Mouse (Mus musculus): ENCODE data around the gene Brd2.

The Brd2 gene

DNA sequence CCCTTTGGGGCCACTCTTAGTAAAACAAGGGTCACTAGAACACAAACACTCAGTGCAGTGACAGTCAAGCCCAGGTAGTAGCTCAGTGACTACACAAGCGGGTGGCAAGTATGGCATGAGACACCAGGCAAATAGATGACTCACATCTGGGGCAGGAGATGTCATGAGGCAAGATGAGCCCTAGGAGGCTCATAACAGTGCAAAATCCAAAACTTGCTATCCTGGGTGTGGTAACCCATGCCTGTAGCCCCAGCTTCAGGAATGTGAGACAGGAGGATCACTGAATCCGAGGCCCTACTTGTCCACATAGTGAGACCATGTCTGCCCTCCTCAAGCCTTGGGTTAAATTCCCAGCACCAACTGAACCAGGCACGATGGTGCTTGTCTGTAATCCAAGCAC lies 12.0 kb upstream of the Brd2 start:
- intact Hi-C loops (cut with DNase I) = loop anchor here (2.0 kb wide), 1 partner anchor 36 kb away; no protein-coding TSS in a partner anchor

DNA sequence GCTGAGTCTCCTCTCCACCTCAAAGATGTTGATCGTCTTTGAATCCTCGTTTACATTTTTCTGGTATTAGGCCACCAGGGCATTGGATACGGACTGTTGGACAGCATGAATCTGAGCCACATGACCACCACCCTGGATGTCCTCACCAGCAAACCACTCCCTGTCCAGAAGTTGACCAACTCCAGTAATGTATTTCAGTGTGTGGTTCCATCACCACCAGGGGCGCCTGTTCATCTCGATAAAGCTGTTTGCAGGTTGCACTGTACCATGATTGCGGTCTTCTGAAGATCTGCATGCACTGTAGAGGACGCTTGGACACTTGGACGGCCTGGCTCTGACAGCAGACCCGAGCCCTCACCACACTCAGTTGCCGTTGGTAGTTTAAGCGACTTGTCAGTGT lies 10.9 kb upstream of the Brd2 start:
- intact Hi-C loops (cut with DNase I) = no loop called here

DNA sequence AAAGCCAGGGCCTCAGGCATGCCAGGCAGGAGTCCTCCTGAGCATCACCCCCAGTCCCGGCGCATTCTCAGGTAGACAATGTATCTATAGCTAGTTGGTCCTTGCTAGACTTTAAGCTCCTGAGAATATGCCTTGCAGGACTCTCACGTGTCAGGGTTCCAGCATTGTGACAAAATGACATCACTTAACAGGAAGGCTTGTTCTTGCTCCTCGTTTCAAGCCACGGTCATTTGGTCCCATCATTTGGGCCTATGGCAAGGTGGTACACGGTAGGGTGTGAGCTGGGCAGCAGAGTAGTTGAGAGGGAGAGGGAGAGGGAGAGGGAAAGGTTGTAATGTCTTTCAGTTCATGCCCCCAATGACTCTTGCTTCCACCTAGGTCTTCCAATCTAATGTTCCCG lies 9.5 kb upstream of the Brd2 start:
- intact Hi-C loops (cut with DNase I) = no loop called here

DNA sequence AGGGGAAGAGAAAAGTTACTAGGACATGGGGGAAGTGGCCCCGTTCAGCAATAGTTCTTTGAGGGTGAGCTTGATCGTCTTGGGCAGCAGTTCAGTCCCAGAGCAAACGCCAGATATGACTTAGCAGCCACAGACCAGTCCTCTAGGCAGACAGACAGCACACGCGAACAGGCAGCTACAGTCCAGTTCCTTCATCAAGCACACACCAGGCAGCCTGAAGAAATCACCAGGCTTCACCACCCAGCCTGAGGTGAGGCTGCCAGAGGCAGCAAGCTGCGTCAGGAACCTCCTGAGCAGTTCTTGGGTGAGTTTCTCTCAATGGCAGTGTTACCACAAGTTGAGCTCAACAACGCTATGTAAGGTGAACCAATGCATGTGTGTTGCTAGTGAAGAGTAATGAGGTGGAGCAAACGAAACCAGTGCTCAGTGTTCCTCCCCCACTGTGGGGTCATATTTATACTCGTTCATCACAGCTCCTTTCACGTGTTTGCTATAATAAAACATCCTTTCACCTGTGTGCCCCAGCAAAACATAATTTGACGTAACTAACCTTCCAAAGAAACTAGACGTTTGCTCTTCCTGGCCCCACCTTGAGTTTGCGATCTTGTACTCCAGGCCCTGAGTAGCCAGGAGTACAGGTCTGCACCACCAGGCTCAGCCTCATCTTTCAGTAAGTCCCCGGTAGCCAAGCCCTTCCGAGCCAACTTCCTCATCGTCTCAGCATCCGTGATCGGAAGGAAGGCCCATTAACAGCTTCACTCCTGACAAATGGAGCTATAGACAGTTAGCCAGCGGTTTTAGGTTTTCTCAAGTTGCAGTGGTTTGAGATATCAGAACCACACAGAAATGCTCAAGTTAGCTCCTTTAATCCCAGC lies 7.9 kb upstream of the Brd2 start:
- intact Hi-C loops (cut with DNase I) = no loop called here

DNA sequence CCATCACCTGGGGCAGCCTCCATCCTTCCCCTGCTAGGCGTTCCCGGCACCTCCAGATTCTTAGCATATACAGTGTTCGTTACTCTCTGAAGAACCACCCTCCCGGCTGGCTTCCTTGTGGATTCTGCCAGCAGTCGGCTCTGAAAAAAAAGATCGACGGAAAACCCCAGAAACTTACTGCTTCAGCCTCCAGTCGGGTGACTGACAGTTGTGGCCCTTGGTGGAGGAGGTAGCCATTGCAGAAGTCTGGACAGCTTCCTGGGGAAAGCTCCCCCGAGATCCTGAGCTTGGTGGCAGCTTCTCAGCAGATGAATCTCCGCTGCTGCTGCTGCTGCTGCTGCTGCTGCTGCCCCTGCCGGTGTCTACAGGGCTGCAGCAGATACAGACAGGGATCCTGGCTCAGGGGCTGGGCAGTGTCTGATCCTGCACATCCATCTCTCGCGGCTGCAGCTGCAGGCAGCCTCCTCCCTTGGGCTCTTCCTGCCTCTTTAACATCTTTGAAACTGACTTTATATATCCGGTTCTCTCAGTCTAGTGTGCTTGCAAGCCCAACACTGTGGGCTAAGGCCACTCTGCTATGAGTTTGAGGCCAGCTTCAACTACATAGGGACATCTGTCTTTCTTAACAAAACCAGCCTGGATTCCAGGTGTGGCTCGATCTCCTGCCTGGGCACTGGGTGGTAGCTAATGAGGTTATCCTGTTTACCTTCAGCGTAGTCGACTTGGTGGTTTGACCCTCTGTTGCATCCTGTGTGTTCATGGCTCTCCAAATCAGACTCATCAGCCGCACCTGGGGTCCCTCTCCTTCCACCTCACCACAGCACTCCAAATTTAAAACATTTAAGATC lies 6.7 kb upstream of the Brd2 start:
- intact Hi-C loops (cut with DNase I) = no loop called here

DNA sequence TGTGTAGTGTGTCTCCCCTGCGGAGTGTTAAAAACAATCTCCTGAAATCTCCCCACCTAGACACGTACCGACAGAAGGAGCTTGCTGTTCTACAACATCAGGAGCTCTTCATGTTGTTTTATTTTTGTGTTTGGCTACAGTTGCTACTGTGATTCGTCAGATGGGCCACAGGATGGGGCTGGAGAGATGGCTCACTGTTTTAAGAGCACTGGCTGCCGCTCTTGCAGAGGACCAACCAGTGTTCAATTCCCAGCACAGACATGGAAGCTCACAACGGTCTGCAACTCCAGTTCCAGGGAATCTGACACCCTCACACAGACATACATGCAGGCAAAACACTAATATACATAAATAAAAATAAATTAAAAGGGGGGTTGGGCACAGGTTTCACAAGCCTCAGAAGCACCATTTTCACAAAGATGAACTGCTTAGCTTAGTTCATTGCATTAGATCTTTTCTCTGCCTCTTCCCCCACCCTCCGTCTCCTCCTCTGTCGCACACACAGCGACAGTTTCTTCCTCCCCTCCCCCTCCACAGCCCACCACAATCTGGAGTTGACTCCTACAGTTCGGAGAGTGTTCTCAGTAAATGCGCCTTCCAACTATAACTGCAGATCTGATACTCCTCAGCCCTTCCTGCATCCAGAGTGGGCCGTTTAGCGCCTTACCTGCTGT lies 6.0 kb upstream of the Brd2 start:
- intact Hi-C loops (cut with DNase I) = no loop called here

DNA sequence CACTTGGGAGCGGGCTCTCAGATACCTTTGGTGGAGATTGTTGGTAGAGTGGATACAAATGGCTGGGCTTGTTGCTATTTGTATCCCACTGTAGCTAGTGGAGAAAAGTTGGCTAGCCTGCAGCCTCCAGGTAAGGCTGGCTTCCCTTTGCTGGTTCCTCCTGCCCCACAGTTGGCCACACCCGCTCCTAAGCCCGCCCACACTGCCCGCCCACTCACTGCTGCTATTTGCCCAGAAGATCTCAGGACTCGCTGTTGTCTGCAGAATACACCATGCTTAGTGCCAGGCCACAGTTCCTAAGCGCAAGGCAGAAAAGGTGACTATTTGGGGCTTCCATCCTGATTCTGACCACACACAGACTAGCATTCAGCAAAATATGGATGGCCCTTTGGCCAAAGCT lies 5.0 kb upstream of the Brd2 start:
- intact Hi-C loops (cut with DNase I) = no loop called here

DNA sequence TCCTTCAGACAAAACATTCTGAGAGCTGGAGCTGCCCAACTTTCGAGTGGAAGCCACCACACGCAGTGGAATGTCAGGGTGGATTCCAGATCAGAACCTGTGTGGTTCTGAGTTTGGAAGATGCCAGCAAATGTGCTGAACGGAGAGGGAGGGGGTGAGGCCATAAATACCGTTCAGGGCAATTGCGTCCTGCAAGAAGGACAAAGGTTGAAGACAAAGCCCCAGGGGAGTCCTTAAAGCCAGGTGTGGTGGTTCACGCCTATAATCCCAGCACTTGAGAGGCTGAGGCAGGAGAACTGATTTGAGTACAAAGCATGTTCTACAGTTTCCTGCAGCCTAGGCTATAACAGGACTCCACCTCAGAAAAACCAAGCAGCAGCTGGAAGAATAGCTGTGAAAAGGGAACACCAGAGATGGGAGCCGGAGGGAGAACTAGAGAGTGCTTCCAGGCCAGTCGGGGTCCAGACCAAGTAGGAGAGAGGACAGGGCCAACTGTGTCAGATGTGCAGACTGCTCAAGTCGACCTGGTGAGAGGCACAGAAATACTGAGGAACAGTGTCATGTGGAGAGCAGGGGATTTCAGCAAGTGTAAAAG lies 4.5 kb upstream of the Brd2 start:
- intact Hi-C loops (cut with DNase I) = no loop called here

DNA sequence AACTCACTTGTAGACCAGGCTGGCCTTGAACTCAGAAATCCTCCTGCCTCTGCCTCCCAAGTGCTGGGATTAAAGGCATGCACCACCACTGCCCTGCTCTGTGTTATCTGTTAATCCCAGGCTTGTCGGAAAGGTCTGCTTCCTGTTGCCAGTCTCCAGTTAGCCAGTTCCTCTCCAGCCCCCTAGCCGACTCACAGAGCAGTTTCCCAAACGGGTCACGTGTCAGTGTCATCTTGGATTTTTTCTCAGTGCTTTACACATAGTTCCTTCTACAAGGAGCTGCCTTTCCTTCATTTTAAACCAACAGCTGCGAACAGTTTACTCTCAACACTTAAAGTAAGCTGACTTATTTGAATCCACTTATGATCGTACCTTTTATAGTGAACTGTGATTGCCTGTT lies 2.2 kb upstream of the Brd2 start:
- intact Hi-C loops (cut with DNase I) = no loop called here

DNA sequence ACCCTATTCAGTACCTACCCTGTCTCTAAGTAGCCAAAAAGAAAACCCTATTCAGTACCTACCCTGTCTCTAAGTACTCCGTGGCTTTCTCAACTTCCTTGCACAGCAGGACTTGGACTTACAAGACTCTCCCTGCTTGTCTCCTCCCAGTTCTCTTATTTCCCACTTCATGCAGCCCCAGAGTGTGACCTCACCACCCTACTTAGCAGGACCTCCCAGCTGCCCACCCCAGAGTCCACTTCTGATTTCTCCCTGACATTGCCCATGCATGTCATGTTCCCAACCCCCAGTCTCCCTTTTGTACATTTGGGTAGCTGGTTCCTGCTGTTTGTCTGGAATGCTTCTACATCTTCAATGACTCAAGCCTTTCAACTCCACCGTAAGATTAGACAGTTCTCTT lies 1.1 kb upstream of the Brd2 start:
- intact Hi-C loops (cut with DNase I) = no loop called here

DNA sequence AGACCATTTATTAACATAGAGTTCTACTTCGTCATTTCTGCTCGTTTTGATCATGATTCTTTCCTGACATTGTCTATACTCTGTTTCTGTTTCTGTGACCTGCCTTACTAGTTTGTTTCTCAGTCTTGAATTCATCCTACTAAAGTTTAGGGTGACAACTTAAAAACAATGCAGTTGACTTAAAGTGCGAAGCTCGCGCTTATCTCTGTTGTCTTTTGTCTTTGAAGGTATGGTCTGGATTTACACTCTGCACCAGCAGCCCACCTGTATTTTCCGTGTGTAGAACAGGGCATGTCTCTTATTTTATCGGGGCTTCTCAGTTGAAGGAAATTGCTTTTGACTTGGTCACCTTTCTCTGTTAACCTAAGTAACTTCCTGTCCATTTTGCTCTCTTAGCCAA lies 677 bp upstream of the Brd2 start:
- intact Hi-C loops (cut with DNase I) = no loop called here

DNA sequence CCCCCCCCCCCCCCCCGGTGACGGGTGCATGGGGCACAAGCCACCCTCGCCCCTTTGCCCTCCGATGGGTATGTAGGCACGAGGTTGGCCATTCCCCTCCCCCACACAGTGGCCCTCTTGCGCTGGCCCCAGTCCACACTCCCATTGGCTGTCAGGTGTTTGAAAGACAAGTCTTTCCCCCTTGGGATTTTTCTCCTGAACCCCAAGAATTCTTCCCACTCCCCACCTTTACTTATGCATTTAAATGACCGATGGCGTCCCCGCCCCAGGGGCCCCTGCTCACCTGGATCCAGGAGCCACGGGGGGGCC lies 601 bp downstream of the Brd2 start:
- intact Hi-C loops (cut with DNase I) = no loop called here

DNA sequence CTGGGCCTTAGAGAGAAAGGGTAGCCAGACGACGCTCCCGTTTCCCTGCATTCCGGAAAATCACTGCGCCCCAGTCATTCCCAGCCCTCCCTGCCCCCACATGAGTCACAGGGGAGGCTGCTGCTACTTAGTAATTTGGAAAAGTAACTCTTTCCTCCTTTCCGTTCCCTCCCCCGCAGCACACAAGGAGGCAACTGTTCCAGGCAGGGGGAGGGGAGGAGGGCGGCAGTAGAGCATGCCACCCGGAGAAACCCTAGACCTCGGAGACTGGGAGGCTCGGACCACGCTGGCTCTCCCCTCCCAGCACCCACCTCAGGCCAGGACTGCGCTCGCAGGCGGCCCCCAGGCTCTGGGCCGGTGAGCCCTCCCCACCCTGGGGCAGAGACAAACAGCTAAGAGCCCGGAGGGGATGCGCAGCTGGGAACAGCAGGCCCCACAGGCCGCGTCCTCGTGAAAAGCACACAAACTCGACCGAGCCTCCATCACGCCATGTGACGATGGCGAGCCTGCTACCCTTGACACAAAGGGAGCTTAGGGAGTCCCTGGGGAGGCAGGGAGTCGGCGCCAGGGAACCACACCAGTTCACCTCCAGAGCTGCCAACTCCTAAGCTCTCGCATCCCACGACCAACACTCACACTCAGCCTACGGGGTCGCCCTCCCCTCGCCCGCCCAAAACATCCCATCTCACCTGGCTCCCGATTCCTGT lies 1.1 kb downstream of the Brd2 start:
- intact Hi-C loops (cut with DNase I) = no loop called here

DNA sequence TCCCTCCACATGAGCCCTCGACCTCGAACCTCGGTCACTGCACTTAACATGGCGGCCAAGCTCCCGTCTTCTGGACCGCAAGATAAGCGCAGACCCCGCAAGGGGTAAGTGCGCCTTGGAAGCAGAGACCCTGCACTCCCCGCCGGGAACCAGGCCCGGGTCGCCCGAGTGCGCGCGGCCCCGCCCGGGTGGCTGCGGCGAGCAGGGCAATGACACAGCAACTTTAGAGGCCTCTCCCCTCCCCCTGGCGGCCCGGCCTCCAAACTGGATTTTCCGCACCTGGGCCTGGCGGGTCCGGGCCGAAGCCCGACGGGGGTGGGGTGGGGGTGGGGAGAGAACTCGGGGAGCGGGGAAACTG lies 1.6 kb downstream of the Brd2 start:
- intact Hi-C loops (cut with DNase I) = no loop called here

DNA sequence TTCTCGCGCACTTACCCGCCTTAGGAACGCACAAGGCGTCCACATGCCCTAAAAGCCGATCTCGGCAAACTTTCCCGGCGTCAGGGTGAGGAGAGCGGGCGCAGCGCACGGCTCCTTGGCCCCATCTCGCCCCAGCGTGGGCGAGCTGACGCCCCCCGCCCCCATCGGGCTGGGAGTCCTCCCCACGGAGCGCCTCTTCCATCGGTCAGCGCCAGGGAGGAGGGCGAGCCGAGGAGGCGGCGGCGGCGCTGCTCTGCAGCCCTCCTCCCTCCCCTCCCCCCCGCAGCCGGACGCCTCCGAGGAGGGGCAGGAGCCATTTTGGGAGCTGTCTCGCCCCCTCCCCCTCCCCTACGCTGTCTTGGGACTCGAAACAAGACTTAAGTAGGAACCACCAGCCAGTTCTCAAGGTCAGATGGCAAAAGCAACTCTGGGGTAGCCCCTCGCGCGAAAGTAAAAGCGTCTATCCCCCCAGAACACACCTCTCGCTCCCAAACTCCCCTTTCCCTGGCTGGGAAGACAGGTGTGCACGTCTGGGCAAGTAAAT lies 2.2 kb downstream of the Brd2 start:
- intact Hi-C loops (cut with DNase I) = no loop called here

DNA sequence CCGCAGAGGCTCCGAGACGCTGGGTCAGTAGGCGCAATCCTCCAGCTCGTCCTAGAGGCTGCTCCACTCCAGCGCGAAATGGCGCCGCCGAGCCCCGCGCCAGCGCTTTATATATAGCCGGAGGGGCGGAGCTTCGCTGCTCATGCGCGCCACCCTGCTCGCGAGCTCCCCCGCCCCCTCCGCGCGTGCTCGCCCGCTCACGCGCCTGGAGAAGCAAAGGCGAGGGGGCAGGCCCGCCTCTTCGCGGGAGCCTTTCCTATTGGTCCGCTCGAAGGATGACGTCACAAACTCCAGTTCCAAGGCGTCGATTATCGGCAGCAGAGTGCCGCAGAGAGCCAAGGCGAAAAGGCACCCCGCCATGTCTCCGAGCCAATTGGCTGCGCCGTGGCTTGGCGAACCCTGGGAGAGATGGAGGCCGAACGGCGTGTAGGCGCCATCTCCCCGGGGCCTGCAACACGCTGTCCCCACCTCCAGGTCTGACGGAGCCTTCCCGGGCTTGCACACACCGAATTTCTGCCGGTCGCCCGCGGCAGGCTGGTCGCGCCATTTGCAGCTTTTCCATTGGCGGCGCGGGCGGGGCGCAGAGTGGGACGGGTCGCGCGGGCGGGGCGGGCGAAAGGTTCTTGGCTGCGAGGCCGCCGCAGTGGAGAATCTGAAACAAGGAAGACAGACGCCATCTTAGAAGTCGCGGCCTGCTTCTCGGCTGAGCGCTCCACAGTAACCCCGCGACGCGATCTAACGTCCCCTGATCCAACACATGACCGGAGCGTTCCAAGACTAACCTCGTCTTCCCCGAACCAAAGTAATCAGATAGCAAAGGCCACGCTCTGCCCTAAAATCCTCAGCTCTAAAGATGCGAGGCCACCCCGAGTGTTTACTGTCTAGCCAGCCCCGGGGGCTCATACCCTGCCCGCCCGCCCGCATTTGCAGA lies 2.9 kb downstream of the Brd2 start, which contains the start of gene H2-DMa:
Gene H2-DMa (plus strand): TSS at position 293 of the 931 bp plus-strand sequence.
- intact Hi-C loops (cut with DNase I) = loop anchor here (5.0 kb wide), 1 partner anchor 82 kb away; the partner anchor contains the start of gene Col11a2

DNA sequence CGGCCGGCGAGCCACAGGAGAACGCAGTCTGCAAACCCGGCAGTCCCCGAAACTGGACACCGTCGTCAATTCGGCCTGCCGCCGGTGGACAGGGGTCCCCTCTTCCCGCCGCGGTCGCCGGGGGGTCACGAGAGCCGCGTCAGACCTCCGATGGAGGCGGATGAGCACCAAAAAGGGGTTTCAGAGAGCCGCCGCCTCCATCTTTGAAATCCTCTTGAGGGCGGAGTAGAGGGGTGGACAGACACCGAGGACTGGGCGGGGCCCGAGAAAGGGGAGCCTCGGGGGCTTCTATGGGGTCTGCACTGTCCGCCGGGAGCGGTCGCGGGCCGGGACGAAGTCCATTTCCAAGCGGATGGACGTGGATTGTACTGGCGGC lies 3.6 kb downstream of the Brd2 start:
- intact Hi-C loops (cut with DNase I) = loop anchor here (5.0 kb wide), 1 partner anchor 82 kb away; the partner anchor contains the start of gene Col11a2

DNA sequence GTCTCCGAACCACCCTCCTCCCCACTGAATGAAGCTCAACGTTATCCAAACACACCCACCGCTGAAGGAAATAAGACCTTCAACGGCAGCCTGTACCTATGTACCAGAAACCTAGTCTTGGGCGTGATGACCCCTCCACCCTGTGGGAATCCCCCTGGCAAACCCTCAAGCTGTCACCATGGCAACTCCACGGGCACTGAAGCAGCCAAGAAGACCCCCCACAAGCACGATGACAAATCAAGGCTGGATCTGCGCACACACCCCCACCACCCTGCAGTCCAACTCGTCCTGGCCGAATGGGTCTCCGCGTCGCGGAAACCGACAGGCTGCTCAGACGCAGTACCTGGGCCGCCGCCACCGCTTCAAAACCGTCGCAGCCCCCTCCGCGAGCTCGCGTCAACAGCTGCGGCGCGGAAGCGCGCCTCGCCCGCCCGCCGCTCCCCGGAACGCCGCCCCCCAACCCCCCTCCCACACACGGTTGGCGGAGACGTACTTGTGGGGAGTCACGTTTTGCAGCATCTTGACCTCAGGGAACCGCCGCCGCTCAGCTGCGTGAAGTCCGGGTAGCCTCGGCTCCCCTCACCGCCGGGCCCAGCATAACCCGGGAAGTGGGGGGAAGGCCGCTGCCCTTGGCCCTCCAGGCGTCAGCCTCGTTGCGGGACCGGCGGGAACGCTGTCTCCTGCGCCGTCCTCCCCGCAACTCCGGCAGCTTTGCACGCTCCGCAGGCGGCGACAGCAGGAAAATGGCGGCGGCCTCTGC lies 4.1 kb downstream of the Brd2 start:
- intact Hi-C loops (cut with DNase I) = loop anchor here (5.0 kb wide), 1 partner anchor 81 kb away; the partner anchor contains the start of gene Col11a2
